Mouse (Mus musculus) neural tube, embryonic 15.5 days (tissue): ENCODE data around the gene Mdh2. TPM values are rescaled to one million over a fixed set of nuclear protein-coding genes. Genes with fewer than 3 reads are reported as not detected.

Experiments
- ATAC-seq: fragments of 200-750 bp; cut with Nextera tagmentation; 2 replicates; pipeline ENCODE4 v1.8.0; 2017; ENCODE audit warnings: mild to moderate bottlenecking, moderate TSS enrichment, moderate library complexity; ENCODE audit not compliant: low FRiP score
- H3K27ac ChIP-seq: fragments of 300-500 bp; sonication (generic); replicated peaks from 2 replicates; pipeline ENCODE4 v1.5.1; 2015; ENCODE audit warnings: mild to moderate bottlenecking, inconsistent platforms
- H3K27me3 ChIP-seq: fragments of 300-500 bp; sonication (generic); replicated peaks from 2 replicates; pipeline ENCODE4 v1.6.1; 2015; ENCODE audit warnings: inconsistent platforms
- H3K36me3 ChIP-seq: fragments of 300-500 bp; sonication (generic); 2 replicates; pipeline ENCODE4 v1.6.1; 2015; ENCODE audit warnings: inconsistent platforms
- H3K4me1 ChIP-seq: fragments of 300-500 bp; sonication (generic); 2 replicates; pipeline ENCODE4 v1.6.1; 2015; ENCODE audit warnings: inconsistent platforms
- H3K4me2 ChIP-seq: fragments of 300-500 bp; sonication (generic); 2 replicates; pipeline ENCODE4 v1.6.1; 2015; ENCODE audit warnings: inconsistent platforms, mild to moderate bottlenecking, moderate library complexity
- H3K4me3 ChIP-seq: fragments of 300-500 bp; sonication (generic); replicated peaks from 2 replicates; pipeline ENCODE4 v1.5.1; 2015; ENCODE audit warnings: mild to moderate bottlenecking, inconsistent platforms
- H3K9ac ChIP-seq: fragments of 300-500 bp; sonication (generic); replicated peaks from 2 replicates; pipeline ENCODE4 v1.6.1; 2015; ENCODE audit warnings: mild to moderate bottlenecking, inconsistent platforms
- H3K9me3 ChIP-seq: fragments of 300-500 bp; sonication (generic); replicated peaks from 2 replicates; pipeline ENCODE4 v1.6.1; 2016; ENCODE audit warnings: inconsistent platforms
- WGBS: fragments of 180-500 bp; shearing (Covaris S2); methylation state at CpG from one replicate; pipeline ENCODE4 v1.1.7; 2015; ENCODE audit warnings: mixed read lengths; 5-methylcytosine and 5-hydroxymethylcytosine counted together
- polyA plus RNA-seq: library from polyadenylated mRNA; unstranded; fragments of >200 nt; fragmentation: Nextera tagmentation; extraction: Ambion mirVana; gene quantifications from 2 replicates; pipeline ENCODE4 v1.2.1, GENCODE M21; 2015

The Mdh2 gene
- polyA plus RNA-seq, 1 experiment from 2014 or later = 665 TPM

DNA sequence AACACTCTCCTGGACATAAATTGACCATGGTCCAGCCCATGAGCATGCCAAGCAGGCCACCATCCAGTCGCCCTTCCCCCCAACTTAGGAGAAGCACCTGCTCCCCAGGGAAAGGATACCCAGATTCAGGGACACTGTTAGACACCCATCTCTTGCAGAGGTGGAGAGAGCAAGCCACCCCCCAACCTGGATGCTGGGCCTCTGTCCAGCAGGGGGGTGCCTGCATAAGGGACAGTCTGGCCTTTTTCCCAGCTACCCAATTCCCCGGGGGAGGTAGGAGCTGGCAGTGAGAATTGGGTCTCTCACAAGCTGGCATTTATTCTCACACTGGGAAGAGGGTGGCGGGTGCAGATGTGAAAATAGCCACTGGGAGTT is 29.0 kb downstream of the Mdh2 start:
- Histone ChIP-seq H3K4me1 (peaks cover 28% of the 10 kb centered on the region), H3K27ac (peak overlapping the region; percentile 67), H3K9ac (peak overlapping the region; percentile 67), H3K36me3 (no peaks in the 10 kb centered on the region), H3K9me3 (no peaks in the 10 kb centered on the region), H3K4me2 (peak overlapping the region; percentile 72), H3K4me3 (peak overlapping the region; percentile 54), H3K27me3 (no peaks in the 10 kb centered on the region)
- ATAC-seq = peak; percentile 11; the same call in 1 of the 2 replicates
- 34% methylated on average over 3 of the region's 3 CpGs for WGBS

DNA sequence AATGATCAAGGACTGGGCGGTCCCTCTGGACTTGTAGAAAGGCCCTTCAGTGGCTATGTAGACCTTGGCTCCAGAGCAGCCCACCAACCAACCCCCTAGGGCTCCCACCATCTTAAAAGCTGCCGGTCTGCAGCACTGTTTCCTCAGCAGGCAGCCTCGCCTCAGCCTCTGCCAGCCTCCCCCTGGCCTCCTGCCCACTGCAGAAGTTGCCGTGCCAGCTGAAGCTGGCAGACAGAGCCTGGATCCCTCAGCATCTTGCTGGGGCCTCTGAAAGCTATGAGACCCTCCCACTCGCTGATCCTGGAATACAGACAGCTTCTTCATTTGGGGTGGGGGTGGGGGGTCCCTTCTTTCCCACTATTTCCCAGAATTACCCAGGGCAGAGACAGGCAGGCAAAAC is 34.7 kb downstream of the Mdh2 start:
- H3K27ac ChIP-seq = peak overlapping the region; percentile 28; the same call in 1 of the 2 replicates
- no peak overlapping the region for H3K4me3 ChIP-seq
- 0 out of 2 replicates have a peak, but pooled peaks cover 4% of the 10 kb centered on the region for H3K36me3 ChIP-seq
- no peak overlapping the region for H3K9ac ChIP-seq
- peaks cover 28% of the 10 kb centered on the region for H3K4me1 ChIP-seq
- H3K4me2 ChIP-seq = no peak overlapping the region
- H3K27me3 ChIP-seq = no peaks in the 10 kb centered on the region
- 52% methylated on average over 5 of the region's 5 CpGs for WGBS
- no peaks in the 10 kb centered on the region for H3K9me3 ChIP-seq
- ATAC-seq = no peak

DNA sequence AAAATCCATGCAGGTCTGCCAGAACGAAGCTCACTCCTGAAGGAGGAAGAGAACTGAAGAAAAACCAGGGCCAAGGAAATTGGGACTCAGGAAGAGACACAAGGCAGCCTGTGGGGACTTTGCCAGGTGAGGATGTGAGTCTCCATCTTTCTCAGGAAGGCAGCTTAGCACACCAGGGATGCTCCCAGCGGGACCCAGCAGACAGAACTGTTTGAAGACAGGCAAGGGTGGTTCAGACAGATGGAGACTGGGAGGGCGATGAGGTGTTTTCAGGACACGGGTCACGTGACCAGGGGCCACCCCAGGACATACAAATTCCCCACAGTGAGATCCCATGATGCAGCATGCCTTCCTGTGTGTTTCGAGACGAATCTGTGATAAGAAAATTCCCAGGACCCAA is 40.2 kb downstream of the Mdh2 start:
- WGBS = 52% methylated on average over 7 of the region's 7 CpGs
- Histone ChIP-seq H3K4me1 (peaks cover 46% of the 10 kb centered on the region), H3K27me3 (no peaks in the 10 kb centered on the region), H3K36me3 (0 out of 2 replicates have a peak, but pooled peaks cover 4% of the 10 kb centered on the region), H3K27ac (no peak overlapping the region), H3K4me2 (no peak overlapping the region), H3K9me3 (no peaks in the 10 kb centered on the region), H3K4me3 (no peak overlapping the region), H3K9ac (no peak overlapping the region)
- ATAC-seq = no peak

DNA sequence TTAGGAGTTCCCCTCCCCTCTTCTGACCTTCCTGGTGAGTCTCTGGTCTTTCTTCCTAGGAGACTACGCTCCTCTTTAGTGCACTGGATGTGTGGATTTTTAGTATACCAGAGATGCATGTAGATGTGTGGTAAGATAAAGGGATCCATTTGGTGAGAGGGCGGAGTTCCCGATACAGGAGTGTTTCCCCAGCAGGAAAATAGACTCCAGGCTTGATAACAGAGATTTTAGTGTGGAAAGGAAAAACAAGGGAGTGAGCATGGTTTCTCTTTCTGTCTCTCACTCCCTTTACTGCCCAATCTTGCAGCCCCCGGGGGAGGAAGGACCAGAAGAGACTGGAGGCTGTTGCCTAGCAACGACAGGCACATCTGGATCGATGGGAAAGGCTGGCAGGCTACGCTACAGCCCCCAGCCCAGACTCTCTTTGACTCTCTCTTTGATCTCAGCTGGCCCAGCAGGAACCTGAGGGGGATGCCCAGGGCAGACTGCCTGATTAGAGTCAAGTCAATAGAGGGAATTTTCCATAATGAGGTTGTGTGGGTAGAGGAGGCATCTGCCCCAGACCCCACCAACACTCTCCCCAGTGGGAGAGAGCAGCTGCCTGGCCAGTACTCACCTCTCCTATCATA is 44.1 kb downstream of the Mdh2 start:
- peak overlapping the region; percentile 18 for H3K9ac ChIP-seq
- peaks cover 68% of the 10 kb centered on the region for H3K4me1 ChIP-seq
- H3K4me3 ChIP-seq = no peak overlapping the region
- no peaks in the 10 kb centered on the region for H3K36me3 ChIP-seq
- H3K27me3 ChIP-seq = no peaks in the 10 kb centered on the region
- peak overlapping the region; percentile 37 for H3K4me2 ChIP-seq
- 12% methylated on average over 7 of the region's 7 CpGs for WGBS
- peak; percentile 81 for ATAC-seq
- H3K27ac ChIP-seq = peak overlapping the region; percentile 86
- H3K9me3 ChIP-seq = no peaks in the 10 kb centered on the region

DNA sequence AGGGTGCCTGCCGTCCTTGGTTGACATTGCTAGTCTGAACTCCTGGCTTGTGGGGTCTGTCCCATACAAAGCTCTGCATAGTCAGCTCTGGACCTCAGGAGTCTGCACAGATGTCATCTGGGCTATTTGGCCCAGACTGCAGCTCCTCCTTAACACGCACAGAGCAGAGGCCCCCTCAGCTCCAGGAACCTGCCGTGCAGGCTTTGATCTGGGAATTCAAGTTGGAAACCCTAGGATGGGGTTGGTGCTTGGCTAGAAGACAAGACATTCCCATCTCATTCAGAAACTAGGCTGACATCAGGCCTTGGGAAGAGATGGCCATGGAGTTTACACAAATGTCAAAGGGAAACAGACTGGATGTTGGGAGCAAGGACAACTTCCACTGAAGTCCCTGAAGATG is 46.2 kb downstream of the Mdh2 start:
- H3K9ac ChIP-seq = no peak overlapping the region
- H3K27ac ChIP-seq = peak overlapping the region; percentile 43
- no peak for ATAC-seq

DNA sequence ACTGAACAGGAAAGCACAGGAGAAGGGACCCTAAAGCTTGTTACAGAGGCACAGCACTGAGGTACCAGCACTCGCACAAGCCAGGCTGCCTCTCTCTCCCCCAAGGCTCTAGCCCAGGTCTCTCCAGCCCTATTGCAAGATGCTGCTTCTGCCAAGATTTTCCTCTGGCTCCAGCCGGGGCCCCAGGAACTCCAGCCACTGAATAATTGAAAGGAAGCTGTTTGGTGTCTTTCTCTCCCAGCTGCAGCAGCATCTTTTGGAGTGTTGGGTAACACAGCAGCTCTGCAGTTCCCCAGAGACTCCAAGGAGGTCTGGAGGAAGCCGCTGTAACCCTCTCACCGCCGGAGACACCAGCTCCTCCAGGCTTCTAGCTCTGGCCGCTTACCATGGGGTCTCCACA is 47.9 kb downstream of the Mdh2 start:
- peaks cover 52% of the 10 kb centered on the region for H3K4me1 ChIP-seq

More for the DNA sequence above, 46.2 kb downstream of the Mdh2 start:
- H3K4me2 ChIP-seq = no peak overlapping the region
- 38% methylated on average over 3 of the region's 3 CpGs for WGBS
- H3K9me3 ChIP-seq = no peaks in the 10 kb centered on the region
- no peak overlapping the region for H3K4me3 ChIP-seq
- peaks cover 63% of the 10 kb centered on the region for H3K4me1 ChIP-seq
- no peaks in the 10 kb centered on the region for H3K27me3 ChIP-seq
- no peaks in the 10 kb centered on the region for H3K36me3 ChIP-seq

DNA sequence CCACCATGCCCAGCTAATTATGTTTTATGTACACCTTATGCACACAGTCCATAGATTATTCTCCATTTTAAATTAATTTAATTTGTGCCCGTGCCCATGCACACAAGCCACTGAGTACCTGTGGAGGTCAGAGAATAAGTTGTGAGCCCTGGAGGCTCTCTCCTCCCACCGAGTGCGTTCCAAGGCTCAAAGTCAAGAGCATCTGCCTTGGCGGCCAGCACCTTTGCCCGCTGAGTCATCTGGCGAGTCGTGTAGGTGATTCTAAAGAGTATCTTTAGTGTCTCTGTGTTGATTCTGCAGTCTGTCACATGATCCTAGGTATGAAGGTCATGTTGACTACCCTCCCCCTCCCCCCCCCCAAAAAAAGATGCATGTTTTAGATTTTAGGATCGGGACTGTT is 51.1 kb downstream of the Mdh2 start:
- Histone ChIP-seq H3K36me3 (no peaks in the 10 kb centered on the region), H3K9me3 (no peaks in the 10 kb centered on the region), H3K27me3 (no peaks in the 10 kb centered on the region), H3K9ac (no peak overlapping the region), H3K4me3 (no peak overlapping the region), H3K4me2 (no peak overlapping the region), H3K4me1 (peaks cover 36% of the 10 kb centered on the region), H3K27ac (no peak overlapping the region)
- ATAC-seq = no peak
- WGBS = 93% methylated on average over 8 of the region's 8 CpGs

More for the DNA sequence above, 47.9 kb downstream of the Mdh2 start:
- Histone ChIP-seq H3K27me3 (no peaks in the 10 kb centered on the region), H3K4me2 (no peak overlapping the region), H3K36me3 (no peaks in the 10 kb centered on the region), H3K4me3 (no peak overlapping the region), H3K9me3 (no peaks in the 10 kb centered on the region), H3K27ac (peak overlapping the region; percentile 43), H3K9ac (peak overlapping the region; percentile 20; the same call in 1 of the 2 replicates)
- WGBS = 35% methylated on average over 6 of the region's 6 CpGs
- ATAC-seq = no peak

DNA sequence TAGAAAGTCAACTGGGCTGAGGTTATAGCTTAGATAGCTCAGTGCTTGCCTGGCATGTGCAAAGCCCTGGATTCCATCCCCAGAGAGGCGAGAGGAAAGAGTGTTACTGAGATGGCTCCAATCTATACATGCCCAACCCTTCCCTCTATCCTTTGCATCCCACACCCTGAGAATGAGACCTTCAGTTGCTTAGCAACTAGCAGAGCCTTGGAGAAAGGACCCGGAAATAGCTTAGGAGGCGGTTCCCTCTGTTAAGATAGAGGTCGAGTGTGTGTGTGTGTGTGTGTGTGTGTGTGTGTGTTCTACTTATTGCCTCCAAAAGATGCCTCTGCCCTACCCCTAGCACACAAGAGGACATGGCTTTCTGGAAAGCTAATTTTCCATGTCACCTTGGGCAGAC is 54.4 kb downstream of the Mdh2 start:
- no peak for ATAC-seq
- whole genome bisulfite sequencing = 15% methylated on average over 4 of the region's 4 CpGs
- H3K4me3 ChIP-seq = no peak overlapping the region
- peaks cover 30% of the 10 kb centered on the region for H3K4me1 ChIP-seq
- H3K9me3 ChIP-seq = no peaks in the 10 kb centered on the region
- no peaks in the 10 kb centered on the region for H3K36me3 ChIP-seq
- H3K9ac ChIP-seq = no peak overlapping the region
- H3K27ac ChIP-seq = peak overlapping the region; percentile 61; the same call in 1 of the 2 replicates
- H3K4me2 ChIP-seq = no peak overlapping the region
- no peaks in the 10 kb centered on the region for H3K27me3 ChIP-seq

DNA sequence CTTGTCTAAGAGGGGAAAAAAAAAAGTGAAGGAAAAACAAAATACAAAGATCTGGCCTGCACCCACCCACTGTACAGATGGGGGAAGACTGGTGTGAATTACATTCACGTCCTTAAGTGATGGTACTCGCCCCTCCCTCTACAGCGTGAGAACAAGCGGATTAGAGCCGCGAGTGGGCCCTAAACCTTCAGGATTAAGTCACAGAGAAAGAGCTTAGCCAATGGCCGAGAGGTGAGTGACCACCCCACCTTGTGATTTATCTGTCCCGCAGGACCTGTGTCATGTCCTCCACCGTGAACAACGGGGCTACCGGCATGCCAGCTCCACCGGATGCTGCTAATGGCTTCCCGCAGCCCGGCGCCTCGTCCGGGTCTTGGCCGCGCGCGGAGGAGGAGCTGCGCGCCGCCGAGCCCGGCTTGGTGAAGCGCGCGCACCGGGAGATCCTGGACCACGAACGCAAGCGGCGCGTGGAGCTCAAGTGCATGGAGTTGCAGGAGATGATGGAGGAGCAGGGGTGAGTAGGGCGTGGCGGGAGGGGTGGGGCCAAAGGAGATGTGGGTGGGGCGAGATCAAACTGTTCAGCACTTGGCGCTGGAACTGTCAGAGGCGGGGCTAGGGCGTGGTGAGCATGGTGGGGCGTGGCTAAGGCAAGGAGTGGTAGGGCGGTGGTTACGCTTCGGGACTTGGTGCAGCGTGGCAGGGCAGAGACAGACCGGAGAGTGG is 56.6 kb downstream of the Mdh2 start:
- peak overlapping the region; percentile 70 for H3K4me2 ChIP-seq
- 1% methylated on average over 47 of the region's 47 CpGs for WGBS
- no peaks in the 10 kb centered on the region for H3K27me3 ChIP-seq
- peak overlapping the region; percentile 45 for H3K4me3 ChIP-seq
- peak; percentile 88 for ATAC-seq
- H3K4me1 ChIP-seq = peaks cover 30% of the 10 kb centered on the region
- no peaks in the 10 kb centered on the region for H3K9me3 ChIP-seq
- 0 out of 2 replicates have a peak, but pooled peaks cover 4% of the 10 kb centered on the region for H3K36me3 ChIP-seq
- H3K27ac ChIP-seq = peak overlapping the region; percentile 78
- H3K9ac ChIP-seq = peak overlapping the region; percentile 57

DNA sequence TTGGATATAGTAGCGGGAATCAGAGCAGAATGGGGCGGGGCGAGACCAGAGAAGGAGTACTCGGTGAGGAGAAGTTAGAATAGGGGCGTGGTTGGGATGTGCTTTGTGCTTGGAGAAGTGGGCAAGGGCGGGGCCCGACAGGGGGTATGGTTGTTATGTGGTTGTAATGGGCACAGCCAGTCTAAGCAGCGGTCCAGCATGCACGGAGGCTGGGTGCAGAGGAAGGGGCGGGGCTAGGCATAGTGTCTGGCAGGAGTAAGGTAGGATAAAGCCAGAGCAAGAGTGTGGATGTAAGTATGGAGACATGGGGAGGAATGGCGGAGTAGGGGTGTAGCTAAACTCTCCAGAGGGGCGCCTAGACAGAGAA is 57.2 kb downstream of the Mdh2 start:
- peak; percentile 60 for ATAC-seq
- H3K9ac ChIP-seq = 0 out of 2 replicates have a peak overlapping the region, but pooled peaks have one; percentile 17

DNA sequence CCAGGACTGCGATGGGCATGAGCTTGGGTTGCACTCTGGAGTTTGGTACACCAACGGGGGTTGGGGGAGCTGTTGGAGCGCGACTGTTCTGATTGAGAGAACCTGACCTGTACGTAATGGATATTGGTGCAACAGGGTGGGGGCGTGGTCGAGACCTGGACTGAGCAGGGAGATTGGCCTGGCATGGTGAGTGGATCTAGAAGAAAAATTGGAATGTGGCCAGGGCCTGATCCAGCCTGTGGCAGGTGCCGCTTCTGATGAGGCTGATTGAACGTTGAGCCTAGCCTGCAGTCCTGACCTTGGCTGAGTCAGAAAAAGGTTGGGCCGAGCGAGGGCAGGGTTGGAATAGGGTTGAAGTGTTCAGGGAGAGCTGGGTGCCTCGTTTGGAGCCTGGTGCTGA is 57.7 kb downstream of the Mdh2 start:
- Histone ChIP-seq H3K4me2 (peak overlapping the region; percentile 70), H3K4me3 (peak overlapping the region; percentile 45; the same call in 1 of the 2 replicates), H3K9me3 (no peaks in the 10 kb centered on the region), H3K9ac (no peak overlapping the region), H3K27me3 (no peaks in the 10 kb centered on the region), H3K27ac (peak overlapping the region; percentile 78), H3K4me1 (peaks cover 30% of the 10 kb centered on the region), H3K36me3 (peaks cover 10% of the 10 kb centered on the region; the same call in 1 of the 2 replicates)
- 24% methylated on average over 12 of the region's 12 CpGs for WGBS
- peak; percentile 25; the same call in 1 of the 2 replicates for ATAC-seq

More for the DNA sequence above, 57.2 kb downstream of the Mdh2 start:
- peak overlapping the region; percentile 78 for H3K27ac ChIP-seq
- H3K9me3 ChIP-seq = no peaks in the 10 kb centered on the region
- WGBS = under 1% methylated on average over 12 of the region's 12 CpGs
- H3K27me3 ChIP-seq = no peaks in the 10 kb centered on the region
- H3K4me1 ChIP-seq = peaks cover 30% of the 10 kb centered on the region
- peak overlapping the region; percentile 45 for H3K4me3 ChIP-seq
- H3K36me3 ChIP-seq = peaks cover 7% of the 10 kb centered on the region; the same call in 1 of the 2 replicates
- H3K4me2 ChIP-seq = peak overlapping the region; percentile 70
